Mouse (Mus musculus) cortical plate, adult 2 months (tissue): ENCODE measurements around the gene Acbd3. TPM values are rescaled to one million over a fixed set of nuclear protein-coding genes. Genes with fewer than 3 reads are reported as not detected.
A peak's percentile ranks its signal among the peaks of the same experiment; 100 is the strongest.

Source experiments
- H3K27ac ChIP-seq: fragments of 200-500 bp; 2 replicates; pipeline ENCODE4 v1.5.1; 2012; ENCODE audit warnings: low read length, control low read depth, inconsistent platforms; ENCODE audit not compliant: insufficient read depth
- H3K4me1 ChIP-seq: fragments of 200-500 bp; 2 replicates; pipeline ENCODE4 v1.6.1; 2011; ENCODE audit warnings: low read length; ENCODE audit not compliant: control insufficient read depth, insufficient read depth
- H3K4me3 ChIP-seq: fragments of 200-500 bp; 2 replicates; pipeline ENCODE4 v1.5.1; 2011; ENCODE audit warnings: mild to moderate bottlenecking, low read length, control low read depth; ENCODE audit not compliant: insufficient read depth
- CTCF ChIP-seq: fragments of 200-500 bp; IDR thresholded peaks from 2 replicates; pipeline ENCODE4 v1.5.1; 2011; ENCODE audit warnings: mild to moderate bottlenecking, control low read depth, low read length; ENCODE audit not compliant: insufficient read depth; ENCODE audit errors: extremely low read depth
- POLR2A ChIP-seq: fragments of 200-500 bp; IDR thresholded peaks from 2 replicates; pipeline ENCODE4 v1.6.1; 2011; ENCODE audit warnings: mild to moderate bottlenecking, low read length, control low read depth; ENCODE audit not compliant: insufficient read depth; ENCODE audit errors: extremely low read depth
- polyA plus RNA-seq: library from polyadenylated mRNA; depleted of rRNA; stranded (reverse); fragments of >200 nt; gene quantifications from 2 replicates; pipeline ENCODE4 v1.2.3, GENCODE M21; 2012; rRNA removed

Gene Acbd3
- polyA plus RNA-seq = 22.0 and 22.5 TPM in 2 replicates

DNA sequence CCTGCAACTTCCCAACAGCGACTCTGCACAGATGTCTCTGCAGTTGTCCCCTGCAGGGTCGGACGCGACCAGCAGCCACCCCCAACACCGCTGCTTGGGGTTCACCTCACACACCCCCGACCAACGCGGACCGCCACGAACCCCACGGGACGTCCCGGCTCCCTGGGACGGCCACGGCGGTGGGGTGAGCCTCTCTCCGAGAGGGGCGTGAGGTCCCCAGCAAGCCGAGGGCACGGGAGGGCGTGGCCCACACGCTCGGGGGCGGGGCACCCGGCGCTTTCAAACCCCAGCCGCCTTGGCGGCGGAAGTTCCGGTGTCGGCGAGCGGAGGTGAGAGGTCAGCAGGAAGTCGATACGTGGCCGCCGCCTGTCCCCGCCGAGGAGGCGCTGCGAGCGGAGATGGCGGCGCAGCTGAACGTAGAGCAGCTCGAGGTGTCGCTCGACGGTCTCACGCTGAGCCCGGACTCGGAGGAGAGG, at the start of gene Acbd3:
Gene Acbd3 (plus strand): TSS at position 340 of the 476 bp plus-strand sequence.
- TF ChIP-seq CTCF = no peak
- TF ChIP-seq POLR2A = peak; percentile 77
- Histone ChIP-seq H3K27ac (no peak within 1 kb of the TSS), H3K4me3 (peak within 1 kb of the TSS; percentile 91), H3K4me1 (peaks cover 4% of the 10 kb centered on the region; the same call in 1 of the 2 replicates)

DNA sequence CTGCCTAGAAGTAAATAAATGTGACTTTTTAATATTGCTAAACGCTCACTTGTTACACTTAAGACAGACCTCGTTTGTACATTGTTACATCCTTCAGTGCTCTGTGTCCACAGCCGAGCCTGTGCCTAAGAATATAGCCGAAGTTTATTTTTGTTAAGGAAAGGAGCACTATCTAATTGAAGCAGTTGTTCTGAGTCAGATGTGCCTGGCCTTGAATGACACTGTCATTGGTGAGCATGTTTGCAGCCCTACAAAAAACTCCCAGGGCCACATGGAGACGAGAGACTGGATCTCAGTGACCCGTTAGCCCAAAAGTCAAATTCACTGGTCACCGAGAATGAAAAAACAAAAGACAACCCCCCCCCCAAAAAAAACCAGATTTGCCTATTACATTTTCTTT, 34.6 kb upstream of the Acbd3 start:
- H3K4me1 ChIP-seq = no peaks in the 10 kb centered on the region
- no peak overlapping the region for H3K4me3 ChIP-seq
- H3K27ac ChIP-seq = no peak overlapping the region
- TF ChIP-seq CTCF = no peak
- TF ChIP-seq POLR2A = no peak

DNA sequence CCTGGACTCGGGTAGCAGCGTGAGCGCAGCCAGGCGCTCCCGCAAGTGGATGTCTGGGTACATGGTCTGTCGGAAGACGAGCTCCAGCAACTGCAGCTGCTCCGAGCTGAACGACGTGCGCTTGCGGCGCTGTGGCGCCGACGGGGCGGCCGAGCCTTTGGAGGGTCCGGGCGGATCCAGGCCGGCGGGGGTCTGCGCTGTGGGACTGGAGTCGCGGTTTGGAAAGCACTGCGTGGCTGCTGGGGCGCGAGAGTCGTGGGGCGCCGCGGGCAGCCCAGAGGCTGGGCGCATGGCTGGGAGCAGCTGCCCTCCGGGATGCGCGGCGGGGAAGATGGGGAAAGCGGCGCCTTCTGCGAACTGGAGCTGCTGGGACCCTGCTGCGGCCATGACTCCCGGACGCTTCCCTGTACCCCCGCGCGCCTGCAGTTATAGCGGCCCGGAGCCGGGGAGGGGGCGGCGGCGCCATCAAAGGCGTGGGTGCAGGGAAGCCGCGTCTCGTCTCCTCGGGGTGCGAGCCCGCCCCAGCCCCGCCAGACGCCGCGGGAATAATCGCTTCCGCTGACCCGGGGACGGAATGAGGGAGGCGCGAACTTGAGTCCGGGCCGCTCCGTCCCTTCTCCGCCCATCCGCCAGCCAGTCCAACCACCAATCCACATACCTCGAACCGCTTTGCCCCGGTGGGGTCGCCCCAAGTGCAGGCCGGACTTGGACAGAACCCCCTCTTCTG, 29.1 kb upstream of the Acbd3 start, which contains the start of gene Mixl1:
Gene Mixl1 (minus strand): TSS at position 409 of the 727 bp plus-strand sequence.
- TF ChIP-seq POLR2A (no peak), CTCF (no peak)
- Histone ChIP-seq H3K4me1 (no peaks in the 10 kb centered on the region), H3K4me3 (no peak within 1 kb of the TSS), H3K27ac (no peak within 1 kb of the TSS)

DNA sequence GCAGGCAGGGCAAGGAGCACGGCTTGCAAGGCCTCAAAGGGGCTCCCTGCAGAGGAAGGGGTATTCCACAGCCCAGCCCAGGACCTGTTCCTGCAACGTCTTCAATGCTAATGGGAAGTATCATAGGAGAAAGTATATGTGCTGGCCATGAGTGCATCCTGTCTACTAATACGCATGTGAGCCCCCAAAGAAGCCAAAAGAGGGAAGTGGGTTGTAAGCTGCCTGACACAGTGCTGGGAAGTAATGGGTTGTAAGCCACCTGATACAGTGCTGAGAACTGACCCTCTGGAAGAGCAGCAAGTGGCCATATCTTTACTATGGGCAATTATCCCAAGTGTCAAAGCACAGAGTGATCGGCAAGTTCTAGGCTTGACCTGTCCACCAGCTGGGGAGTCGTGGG, 27.8 kb upstream of the Acbd3 start:
- H3K4me3 ChIP-seq = no peak overlapping the region
- TF ChIP-seq POLR2A = no peak
- H3K27ac ChIP-seq = no peak overlapping the region
- H3K4me1 ChIP-seq = no peaks in the 10 kb centered on the region

GRCm38 (mm10) chr1:180703400-180703799, 22.4 kb upstream of the Acbd3 start:
- no peak overlapping the region for H3K4me3 ChIP-seq
- no peak for TF ChIP-seq CTCF
- no peak for TF ChIP-seq POLR2A
- no peaks in the 10 kb centered on the region for H3K4me1 ChIP-seq
- H3K27ac ChIP-seq = no peak overlapping the region

- H3K27ac ChIP-seq = no peak overlapping the region
- H3K4me3 ChIP-seq = no peak overlapping the region
- no peaks in the 10 kb centered on the region for H3K4me1 ChIP-seq
- TF ChIP-seq CTCF = no peak
- no peak for TF ChIP-seq POLR2A
Measured at GRCm38 (mm10) chr1:180707368-180707767, 18.5 kb upstream of the Acbd3 start.

- TF ChIP-seq POLR2A (no peak), CTCF (no peak)
Measured at GRCm38 (mm10) chr1:180707813-180708212, 18.0 kb upstream of the Acbd3 start.

DNA sequence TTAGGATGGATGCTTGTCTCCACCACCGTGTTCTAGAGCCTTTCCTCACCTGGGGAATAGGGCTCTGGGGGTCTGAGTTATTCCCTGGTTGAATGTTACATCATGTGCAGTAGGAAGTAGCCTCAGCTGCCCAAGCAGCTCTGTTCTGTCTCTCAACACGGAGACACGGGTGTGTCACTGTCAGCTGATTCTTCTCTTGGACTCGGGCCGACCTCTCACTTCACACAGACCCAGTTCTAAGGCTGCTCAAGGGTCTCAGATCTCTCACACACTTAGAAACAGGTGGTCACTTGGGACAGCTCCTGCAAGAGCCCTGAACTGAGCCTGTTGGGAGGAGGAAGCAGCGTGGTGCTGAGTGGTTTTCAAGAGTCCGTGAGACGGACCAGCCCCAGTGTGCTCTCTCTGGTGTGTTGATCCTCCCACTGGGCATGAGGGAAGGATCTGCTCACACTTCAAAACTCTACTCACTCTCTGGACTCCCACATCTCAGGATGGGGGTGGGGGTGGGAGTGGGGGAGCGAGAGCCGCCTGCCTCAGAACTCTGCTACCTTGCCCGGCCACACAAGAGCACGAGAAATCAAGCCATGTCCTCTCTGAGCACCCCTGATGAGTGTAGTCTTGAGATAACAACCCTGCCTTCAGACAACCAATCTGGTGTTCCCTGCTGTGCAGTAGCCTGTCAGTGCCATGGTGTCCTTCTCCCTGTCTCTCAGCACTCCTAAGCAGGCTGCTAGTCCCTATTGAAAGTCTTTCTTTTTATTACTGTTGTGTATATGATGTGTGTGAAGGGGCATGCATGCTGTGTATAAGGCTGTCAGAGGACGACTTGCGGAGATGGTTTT, 16.7 kb upstream of the Acbd3 start:
- Histone ChIP-seq H3K4me1 (no peaks in the 10 kb centered on the region), H3K27ac (no peak overlapping the region), H3K4me3 (no peak overlapping the region)
- no peak for TF ChIP-seq POLR2A
- no peak for TF ChIP-seq CTCF

More at GRCm38 (mm10) chr1:180707813-180708212, 18.0 kb upstream of the Acbd3 start:
- Histone ChIP-seq H3K4me3 (no peak overlapping the region), H3K27ac (no peak overlapping the region), H3K4me1 (no peaks in the 10 kb centered on the region)

DNA sequence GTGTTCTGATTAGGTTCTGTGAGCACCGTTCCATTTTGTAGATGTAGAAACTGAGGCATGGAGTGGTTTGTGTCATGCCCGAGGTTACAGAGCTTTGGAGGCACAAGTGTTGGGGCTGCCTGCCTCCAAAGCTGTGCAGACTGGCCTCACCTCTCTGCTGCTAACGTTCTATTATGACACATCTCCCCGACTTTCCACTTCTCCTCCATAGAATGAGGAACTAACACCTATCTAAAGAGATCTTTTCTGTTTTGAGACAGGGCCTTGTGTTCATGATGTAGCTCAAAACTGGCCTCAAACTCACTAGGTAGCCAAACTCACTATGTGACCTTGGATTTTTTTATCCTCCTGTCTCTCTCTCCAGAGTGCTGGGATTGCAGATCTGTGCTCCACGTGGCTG, 7.1 kb upstream of the Acbd3 start:
- no peaks in the 10 kb centered on the region for H3K4me1 ChIP-seq
- TF ChIP-seq CTCF = no peak
- TF ChIP-seq POLR2A = no peak
- no peak overlapping the region for H3K27ac ChIP-seq
- no peak overlapping the region for H3K4me3 ChIP-seq

- no peak for TF ChIP-seq POLR2A
- no peak for TF ChIP-seq CTCF
- no peaks in the 10 kb centered on the region for H3K4me1 ChIP-seq
- H3K4me3 ChIP-seq = no peak overlapping the region
- H3K27ac ChIP-seq = no peak overlapping the region
Measured at GRCm38 (mm10) chr1:180719483-180719882, 6.4 kb upstream of the Acbd3 start.
